Mouse (Mus musculus) embryo, embryonic 11.5 days (tissue): ENCODE results near the gene Tbl1x.
"Not testable (repeated sequence)": the region's sequence is repeated elsewhere in the genome, so short reads cannot be mapped to it uniquely, and the experiment has no call there.

Experiments used
- DNase-seq: peaks from one replicate; pipeline ENCODE4 v3.0.0-alpha.2; 2012; ENCODE audit warnings: low read depth, low spot score

Gene Tbl1x

DNA sequence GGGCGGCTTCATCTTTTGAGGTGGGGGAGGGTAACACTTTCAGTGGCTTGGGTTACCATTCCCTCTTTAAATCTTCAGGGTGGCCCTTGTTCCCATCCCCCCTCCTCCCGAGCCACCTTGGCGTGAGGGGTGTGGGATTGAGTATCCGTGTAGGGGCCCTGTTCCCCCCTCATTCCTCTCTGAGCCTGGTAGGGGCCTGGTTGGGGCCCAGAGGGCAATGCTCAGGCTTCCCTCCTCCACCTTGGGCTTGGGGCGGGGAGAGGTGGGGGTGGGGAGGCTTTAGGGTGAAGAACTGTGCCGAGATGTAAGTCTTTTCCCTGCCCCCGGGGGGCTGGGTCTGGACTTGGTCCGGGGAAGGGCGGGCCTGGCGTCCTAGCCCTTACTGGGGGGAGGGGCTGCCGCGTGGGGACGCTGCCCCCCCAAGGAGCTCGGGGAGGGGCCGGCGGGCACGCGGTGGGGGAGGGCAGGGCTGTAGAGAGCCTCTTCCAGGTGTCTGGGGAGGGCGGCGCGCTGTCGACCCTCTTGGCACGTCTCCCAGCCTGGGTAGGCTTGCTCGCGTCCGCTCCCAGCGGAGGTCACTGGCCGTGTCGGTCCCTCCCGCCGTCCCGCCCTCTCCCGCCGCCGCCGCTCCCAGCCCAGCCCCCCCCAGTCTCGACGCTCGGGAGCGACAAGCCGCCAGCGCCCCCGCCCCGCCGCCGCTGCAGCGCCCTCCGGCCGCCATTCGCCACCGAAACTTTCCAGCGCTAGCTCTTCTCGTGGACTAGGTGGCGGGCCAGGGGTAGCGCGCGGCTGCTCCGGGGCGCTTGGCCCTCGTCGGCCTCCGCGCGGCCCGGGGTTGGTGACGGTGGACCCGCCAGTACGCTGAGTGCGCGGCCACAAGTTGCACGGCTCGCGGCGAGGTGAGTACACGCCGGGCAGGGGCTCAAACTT lies at the start of gene Tbl1x:
Gene Tbl1x, plus strand, starts transcription at position 643 of the 930 bp plus-strand sequence.
- DNase-seq: peak; percentile 62

DNA sequence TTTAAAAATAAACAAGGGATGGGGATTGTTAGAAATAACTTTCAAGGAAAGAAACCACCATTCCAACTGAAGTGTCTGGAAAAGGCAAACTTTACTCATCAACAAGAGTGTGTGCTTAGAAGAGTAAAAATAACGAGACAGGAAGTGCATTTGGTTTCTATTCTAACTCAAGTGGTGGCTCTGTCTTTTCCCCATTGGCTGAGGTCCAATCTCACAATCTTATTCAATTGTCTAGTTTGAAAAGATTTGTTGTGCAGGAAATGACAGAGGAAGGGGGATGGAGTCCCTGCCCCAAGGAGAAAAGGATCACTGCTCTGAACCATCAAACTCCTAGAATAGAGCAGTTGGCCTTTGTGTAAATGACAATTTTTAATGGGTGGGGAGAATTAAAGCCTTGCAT lies 41.6 kb upstream of the Tbl1x start:
- no peak for DNase-seq

DNA sequence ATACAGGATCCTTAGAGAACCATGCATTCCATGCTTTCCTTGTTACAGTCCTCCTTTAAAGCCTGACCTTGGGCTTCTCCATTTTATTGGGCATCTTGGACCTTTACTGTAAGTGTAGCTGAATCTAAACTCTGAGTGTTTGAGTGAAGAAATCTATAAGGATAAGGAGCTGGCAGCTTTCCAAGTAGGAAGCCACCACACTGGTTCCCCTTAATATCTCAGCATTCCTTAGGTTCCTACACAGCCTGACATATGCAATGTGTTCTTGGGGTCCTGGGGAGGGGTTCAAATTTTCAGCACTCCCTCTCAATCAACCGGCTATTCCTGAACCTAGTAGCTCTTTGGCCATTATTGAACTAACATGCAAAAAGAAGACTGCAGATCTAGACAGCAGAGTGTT lies 38.0 kb upstream of the Tbl1x start:
- DNase-seq: no peak

DNA sequence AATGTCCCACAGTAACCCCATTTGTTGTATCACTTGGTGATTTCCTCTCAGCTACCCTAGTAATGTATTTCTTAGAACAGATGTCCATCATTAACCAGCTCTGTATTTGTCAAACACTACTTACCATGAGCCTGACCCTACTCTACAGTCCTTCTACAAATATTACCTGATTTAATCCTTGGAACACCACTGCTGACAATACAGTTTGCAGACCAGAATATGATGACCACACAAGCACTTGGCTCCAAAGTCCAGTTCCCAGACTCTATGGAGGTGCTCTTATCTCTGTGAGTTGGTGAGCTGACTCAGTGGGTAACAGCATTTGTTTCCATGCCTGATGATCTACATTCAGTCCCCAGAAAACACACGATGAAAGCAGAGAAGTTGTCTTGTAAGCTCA lies 37.3 kb upstream of the Tbl1x start:
- DNase-seq: no peak

DNA sequence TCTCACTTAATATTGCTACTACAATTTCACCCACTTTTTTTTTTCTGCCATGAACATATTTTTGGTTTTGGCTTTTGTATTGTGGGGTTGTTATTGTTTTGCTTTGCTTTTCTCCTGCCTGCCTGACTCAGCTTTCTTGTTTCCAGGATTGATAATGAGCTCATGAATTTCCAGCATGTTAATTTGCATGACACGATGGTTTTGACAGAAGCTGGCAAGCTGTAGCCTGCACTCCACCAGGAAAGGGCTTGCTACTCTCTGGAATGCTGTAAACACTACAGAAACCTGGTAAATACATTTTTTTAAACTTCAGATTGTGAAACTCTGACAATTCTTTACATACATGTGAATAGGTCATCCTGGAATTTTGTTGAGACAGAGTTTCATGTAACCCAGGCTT lies 36.3 kb upstream of the Tbl1x start:
- DNase-seq: no peak

DNA sequence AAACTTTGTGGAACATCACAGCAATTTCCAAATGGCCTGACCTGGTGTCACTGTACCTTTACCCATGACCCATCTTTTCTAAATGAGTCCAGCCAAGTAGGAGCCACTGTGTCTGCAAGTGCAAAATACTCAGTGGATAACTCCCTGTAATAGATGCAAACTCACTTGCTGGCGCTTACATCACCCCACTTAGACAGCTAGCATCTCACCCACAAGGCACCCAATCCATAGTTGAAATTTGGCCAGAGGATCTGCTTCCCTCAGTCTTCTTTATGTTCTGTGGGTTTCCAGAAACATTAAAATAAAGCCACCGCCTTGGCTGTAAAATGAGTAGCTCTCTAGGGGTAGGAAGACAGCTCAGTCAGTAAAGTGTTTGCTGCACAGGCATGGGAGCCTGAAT lies 33.3 kb upstream of the Tbl1x start:
- DNase-seq: no peak

DNA sequence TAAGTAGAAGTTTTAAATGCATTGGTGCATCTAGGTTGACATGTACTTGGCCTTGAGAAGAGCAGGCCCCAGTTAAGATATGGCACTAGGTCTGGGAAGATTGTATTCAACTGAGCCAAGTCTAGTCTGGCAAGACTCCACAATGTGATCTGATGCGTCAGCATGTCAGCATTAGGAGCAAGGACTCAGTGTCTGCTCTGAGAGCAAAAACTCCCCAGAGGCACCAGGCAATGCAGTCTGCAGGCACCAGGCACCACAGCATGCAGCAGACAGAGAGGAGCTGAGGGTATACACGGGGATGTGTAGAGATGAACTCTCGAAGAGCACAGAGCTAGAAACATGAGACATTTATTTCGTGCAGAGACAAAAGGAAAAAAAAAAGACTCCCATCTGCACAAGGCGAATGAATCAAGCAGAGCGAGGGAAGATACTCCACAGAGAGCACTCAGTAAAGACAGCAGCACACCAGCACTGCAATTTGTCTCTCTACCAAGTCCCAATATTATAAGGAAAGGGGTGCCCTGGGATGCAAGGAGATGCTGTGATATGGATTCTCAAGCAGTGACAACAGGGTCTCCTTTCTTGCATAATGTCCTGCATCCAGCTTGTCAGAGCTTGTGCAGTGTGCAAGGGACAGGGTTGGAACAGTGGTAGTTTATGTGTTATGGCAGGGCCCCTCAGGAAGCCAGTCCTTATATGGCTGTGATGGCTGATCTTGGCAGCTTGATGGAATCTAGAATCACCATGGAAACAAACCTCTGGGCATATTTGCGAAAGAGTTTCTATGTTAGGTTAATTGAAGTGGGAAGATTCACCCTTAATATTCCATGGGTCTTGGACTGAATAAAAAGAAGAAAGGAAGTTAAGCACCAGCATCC lies 22.7 kb upstream of the Tbl1x start:
- no peak for DNase-seq

DNA sequence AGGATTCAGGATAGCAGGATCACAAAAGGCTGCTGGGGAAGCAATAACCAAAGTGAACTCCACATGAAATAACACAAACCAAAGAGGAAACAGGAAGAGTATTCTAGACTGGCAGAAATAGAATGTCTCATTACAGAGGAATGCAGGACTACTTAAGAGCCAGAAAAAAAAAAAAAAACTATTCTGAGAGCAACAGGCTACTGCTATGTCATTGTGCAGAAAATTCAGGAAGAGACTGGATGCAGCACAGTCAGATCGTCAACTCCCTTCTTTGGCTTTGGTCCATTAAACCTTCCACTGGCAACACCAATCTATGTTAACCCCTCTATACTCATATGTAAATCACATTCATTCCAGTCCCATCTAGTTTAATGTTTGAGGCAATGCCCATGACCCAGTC lies 20.7 kb upstream of the Tbl1x start:
- DNase-seq: no peak

DNA sequence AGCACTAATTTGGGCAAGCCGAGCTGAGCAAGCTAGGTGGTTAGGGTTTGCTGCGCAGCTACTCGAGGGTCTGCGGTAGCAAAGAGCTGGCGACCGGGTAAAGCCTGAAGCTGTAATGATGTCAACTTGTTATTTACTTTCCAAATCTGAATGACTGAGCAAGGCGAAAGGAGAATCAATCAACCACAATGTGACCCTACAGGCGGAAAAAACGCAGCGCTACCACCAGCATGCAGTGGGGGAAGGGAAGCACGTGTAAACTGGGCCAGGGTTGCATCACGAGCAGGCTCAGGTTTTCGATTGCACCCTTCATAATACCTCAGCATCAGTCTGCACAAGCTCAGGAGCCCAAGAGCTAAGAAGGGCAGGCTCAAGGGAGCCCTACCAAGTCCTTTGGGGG lies 1.7 kb upstream of the Tbl1x start:
- peak; percentile 75 for DNase-seq

DNA sequence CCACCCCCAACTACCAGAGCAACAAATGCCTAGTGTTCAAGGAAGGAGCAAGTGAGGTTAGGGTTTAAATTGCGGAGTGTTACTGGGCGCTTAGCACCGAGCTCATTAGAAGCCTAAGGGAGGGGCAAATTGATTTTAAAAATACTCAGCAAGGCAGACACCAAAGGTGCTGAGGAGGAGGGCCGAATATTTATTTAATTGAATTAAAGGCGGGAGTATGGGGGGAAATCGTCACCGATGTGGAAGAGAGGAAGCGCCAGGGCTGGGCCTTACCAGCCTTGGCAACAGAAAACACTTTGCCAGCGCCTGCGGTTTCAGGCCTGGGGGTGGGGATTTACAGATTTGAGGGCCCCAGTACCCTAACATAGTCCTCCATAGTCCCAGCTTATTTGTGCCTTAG lies 1.0 kb upstream of the Tbl1x start:
- DNase-seq: no peak

DNA sequence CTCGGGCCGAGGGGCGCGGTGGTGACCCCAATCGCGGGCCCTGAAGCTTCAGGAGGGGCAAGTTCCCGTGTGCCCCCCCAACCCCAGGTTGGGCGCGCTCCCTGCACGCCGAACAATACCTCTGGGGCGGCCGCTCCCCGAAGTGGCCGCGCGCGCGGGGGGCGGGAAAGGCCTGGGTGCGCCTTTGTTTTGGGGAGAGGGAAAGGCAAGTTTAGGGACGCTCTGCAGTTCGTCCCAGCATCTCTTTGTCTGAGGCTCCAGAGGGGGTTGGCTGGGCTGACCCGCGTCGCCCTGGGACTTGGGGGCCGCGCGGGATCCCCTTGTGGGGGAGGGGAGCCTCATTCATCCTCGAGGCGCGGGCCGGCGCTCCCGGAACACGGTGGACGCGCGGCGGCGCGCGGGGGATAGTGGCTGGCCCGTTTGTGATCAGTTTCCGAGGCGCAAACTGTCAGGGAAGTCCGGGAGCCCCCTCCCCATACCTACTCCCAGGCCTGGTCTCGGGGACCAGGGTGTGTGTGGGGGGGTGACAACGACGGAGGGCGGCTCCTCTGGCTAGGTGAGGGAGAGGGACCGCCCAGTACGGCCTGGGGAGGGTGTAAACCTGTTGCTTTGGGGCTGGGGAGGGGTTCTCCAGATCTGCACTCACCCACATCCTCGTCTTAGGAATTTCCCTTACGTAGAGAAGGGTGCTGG lies 634 bp downstream of the Tbl1x start:
- DNase-seq: peak; percentile 17

DNA sequence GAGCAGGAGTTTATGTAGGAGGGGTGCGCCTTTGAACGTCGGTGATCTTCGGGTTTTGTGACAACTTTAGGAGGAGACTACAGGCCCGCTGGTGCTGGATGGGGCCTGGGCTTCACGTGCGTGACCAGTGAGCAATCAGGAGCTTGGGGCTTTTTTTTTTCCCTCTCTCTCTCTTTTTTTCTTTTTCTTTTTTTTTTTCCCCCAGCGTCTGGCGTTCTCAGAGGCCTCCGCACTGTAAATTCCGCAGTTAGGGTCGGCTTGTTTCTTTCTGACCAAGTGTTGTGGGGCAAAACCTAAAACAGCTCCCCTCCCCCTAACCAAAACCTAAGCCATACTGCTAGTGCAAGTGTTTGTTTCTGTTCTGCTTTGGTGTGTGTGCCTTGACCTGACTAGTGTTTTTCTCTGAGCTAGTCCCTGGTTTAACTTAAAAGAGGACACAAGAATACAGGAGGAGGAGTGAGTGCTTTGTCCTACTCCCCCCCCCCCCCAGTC lies 1.2 kb downstream of the Tbl1x start:
- no peak for DNase-seq

DNA sequence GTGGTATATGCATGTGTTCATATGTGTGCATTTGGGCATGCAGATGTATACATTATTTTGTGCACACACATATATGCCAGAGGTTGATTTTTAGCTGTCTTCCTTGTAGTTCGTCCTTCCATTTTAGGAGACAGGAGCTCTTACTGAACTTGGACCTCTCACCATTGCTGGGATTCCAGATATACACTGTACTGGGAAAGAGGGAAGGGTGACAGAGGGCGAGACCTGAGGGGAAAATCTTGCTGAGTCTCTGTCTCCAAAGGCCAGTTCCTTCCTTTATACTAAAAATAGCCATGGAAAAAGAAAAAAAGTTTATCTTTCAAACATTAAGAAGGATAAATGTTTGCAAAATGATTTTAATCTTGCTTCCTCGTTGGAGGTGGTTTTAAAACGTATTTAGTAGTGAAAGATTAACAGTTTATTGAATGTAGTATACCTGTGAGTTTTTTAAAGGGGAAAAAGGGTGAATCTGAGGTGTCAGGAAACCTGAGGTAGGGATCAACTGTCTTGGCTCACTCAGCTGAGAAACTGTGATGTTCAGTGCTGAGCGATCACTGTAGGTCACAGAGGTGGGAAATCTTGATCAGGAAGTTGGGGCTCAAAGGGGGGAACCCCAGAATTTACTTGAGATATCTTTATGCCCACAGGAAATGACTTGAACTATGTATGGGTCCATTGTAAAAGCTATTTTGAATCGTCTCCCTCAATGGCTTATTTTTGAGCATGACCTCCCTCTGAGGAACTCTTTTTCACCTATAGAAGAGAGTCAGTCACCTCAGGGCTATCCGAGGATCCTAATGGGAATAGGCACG lies 6.7 kb downstream of the Tbl1x start:
- DNase-seq: no peak

DNA sequence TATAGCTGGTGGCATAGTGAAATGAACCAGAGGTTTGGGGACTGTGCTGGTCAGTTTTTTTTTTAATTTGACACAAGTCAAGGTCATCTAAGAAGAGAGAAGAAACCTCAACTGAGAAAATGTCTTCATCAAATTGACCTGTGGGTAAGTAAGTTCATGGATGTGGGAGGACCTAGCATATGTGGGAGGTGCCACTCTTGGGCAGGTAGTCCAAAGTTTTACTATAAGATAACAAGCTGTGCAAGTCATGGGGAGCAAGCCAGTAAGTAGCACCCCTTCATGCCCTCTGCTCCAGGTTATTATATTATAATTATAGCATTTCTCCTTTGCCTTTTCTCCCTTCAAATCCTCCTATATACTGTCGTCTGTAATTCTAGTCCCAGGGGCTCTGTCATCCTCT lies 8.1 kb downstream of the Tbl1x start:
- no peak for DNase-seq

DNA sequence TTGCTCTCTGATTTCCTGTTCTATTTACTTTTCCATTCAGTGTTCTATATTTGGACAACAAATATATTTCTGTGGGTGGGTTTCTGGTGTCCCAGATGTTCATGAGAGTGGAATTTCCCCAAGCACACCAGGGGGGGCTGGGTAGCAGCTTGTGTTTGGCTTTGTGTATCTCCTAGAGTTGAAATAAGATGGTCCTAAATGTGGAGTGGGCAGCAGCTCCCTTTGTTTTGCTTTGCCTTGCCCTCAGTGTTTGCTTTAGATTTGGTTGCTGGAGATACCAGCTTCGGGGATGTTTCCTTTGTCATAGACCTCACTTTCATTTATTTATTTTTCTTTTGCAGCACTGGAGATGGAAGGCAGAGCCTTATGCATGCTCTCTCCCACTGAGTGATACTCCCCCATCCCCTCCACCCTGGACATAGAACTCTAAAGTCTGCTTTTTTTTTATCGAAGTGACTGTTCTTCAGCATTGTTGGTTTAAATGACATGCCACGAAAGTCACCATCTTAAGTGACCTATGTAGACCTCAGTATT lies 12.1 kb downstream of the Tbl1x start:
- no peak for DNase-seq

DNA sequence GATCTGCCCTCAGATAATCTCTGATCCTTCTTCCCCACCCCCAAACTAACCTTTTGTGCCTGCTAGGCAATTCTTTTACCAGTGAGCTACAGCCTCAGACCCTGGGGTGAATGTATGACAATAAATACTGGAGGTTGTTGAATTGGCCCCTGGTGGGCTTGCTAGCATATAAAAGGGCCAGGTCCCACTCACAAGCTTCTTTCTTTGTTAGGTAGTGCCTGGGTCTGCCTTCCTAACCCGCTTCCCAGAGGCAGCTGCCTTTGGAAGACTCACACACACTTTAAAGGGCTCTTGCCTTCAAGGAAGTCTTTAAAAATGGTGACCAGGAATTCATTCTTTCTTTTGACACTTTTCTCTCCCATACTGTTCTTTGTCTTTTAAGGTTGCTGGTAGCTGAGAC lies 14.4 kb downstream of the Tbl1x start:
- no peak for DNase-seq

DNA sequence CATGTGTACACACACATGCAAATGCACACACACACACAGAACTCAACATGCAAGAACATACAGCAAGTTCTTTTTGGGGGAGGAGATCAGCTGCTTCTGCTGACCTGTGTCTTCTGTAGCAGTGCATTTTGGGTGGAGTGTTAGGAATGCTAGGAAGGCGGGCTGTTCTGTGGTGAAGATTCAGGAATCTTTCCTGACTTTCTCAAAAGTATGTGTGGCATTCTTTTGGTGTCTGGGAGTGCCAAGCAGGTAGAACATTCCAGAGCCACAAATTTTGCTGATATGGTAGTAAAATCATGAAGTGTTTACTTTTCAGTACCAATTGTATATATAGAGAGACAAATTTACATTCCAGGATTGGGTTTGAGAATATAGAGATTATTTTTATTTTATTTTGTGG lies 17.6 kb downstream of the Tbl1x start:
- DNase-seq: no peak

DNA sequence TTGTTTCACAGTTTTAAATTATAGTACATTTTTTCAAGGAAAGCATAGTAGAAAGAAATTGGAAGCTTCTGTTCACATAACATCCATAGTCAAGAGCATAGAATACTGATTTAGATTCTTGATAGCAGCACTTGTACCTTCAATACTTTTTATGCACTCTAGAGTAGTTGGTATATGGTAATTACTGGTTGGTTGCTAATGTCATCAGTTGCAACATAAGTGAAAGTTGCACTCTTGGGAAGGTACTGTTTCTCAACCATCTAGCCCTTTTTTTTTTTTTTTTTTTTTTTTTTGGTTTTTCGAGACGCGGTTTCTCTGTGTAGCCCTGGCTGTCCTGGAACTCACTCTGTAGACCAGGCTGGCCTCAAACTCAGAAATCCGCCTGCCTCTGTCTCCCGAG lies 20.2 kb downstream of the Tbl1x start:
- DNase-seq: no peak

DNA sequence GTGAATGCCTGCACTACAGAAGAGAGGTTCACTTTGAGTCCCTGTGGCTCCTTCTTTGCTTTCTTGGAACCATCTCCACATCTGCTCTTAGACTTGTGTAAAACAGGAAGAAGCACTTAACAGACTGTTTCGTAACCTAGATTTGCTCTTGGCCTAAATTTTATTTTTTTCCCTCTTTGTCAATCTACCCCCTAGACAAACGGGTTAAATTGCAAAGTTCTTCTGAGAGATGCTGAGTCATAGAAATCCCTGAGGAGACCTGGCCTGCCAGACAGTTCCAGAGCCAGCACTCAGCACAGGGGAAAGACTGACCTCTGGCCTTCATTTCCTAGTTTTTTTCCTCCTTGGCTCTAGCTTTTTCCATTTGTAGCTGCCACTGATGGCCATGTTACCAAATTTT lies 23.1 kb downstream of the Tbl1x start:
- DNase-seq: no peak

DNA sequence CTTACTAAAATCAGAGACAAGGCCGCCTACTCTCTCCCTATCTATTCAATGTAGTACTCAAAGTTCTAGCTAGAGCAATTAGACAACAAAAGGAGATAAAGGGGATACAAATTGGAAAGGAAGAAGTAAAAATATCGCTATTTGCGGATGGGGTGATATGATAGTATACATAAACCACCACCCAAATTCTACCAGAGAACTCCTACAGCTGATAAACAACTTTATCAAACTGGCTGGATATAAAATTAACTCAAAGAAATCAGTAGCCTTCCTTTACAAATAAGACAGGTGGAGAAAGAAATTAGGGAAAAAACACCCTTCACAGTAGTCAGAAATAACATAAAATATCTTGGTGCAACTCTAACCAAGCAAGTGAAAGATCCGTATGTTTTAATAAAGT lies 29.0 kb downstream of the Tbl1x start:
- DNase-seq: not testable (repeated sequence)

DNA sequence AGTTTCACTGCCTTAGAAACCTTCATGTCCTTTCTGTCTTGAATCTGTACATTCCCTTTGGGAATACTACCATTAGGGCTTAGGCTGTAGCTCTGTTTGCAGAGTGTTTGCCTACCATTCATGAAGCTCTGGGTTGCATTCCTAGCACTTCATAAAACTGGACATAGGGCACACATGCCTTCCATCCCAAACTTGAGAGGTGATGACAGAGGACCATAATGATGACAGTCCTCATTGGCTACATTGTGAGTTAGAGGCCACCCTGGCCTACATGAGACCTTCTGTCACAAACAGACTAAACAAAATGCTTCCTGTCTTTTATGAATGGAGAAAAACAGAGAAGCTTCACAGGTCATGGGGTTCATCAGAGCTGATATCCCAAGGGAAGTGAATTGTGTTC lies 33.2 kb downstream of the Tbl1x start:
- no peak for DNase-seq
